In the genomic region with DNA sequence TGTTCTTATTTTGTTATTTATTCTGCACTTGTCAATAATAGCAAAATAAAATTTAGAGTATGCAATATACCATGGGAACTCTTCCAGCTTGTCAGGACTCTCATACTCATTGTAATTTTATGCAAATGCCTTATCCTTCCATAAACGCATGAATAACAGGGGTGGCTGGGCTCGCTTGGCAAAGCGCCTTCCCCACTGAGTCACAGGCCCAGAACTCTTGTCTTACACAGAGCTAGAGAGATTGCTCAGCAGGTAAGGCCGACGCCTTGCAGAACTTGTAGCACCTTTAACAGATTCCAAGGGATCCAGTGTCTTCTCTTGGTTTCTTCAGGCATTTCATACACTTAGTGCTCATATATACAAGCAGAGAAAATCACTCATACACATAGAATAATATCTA, we compare ENCODE assay signal across 13 mouse cellular contexts.
"Had no signal": no experiment of that assay in that cellular context is flagged by ENCODE, and none has a peak within 500 bp of the region (broad histone marks: within the 10 kb centered on the region; RNA-seq: fewer than 3 reads in every experiment).

No protein-coding gene starts in this region.

- H3K27ac ChIP-seq: kidney, embryonic 15.5 days; limb, embryonic 13.5 days; liver, embryonic 14.5 days; midbrain, embryonic 13.5 days; stomach, embryonic 15.5 days had no signal

- H3K4me3 ChIP-seq: kidney, embryonic 15.5 days; limb, embryonic 13.5 days; midbrain, embryonic 13.5 days; stomach, embryonic 15.5 days had no signal

- ATAC-seq: lung, postnatal 0 days; midbrain, embryonic 13.5 days had no signal

- H3K4me1 ChIP-seq: kidney, embryonic 15.5 days; limb, embryonic 13.5 days; midbrain, embryonic 13.5 days; stomach, embryonic 15.5 days had no signal

- H3K27me3 ChIP-seq: kidney, embryonic 15.5 days; limb, embryonic 13.5 days; midbrain, embryonic 13.5 days; stomach, embryonic 15.5 days had no signal

- H3K4me2 ChIP-seq: kidney, embryonic 15.5 days; limb, embryonic 13.5 days; midbrain, embryonic 13.5 days; stomach, embryonic 15.5 days had no signal

- H3K9me3 ChIP-seq: kidney, embryonic 15.5 days; limb, embryonic 13.5 days; midbrain, embryonic 13.5 days; stomach, embryonic 15.5 days had no signal

- DNase-seq: kidney, adult 2 months; kidney, postnatal 14 days; left cerebral cortex, postnatal 4 days; lung, adult 2 months; lung, postnatal 36 days; thymus, adult 2 months; thymus, postnatal 25 days had no signal

- H3K9ac ChIP-seq: kidney, embryonic 15.5 days; limb, embryonic 13.5 days; liver, embryonic 14.5 days; midbrain, embryonic 13.5 days; stomach, embryonic 15.5 days had no signal
